Mouse (Mus musculus) limb, embryonic 13.5 days (tissue): ENCODE measurements around the gene Specc1l. TPM values are rescaled to one million over a fixed set of nuclear protein-coding genes. Genes with fewer than 3 reads are reported as not detected.
A peak's percentile ranks its signal among the peaks of the same experiment; 100 is the strongest.

ENCODE experiments used
- ATAC-seq: fragments of 200-750 bp; cut with Nextera tagmentation; 2 replicates; pipeline ENCODE4 v1.8.0; 2017; ENCODE audit warnings: low read depth, moderate number of reproducible peaks, moderate TSS enrichment; ENCODE audit not compliant: low FRiP score
- H3K27ac ChIP-seq: fragments of 300-500 bp; sonication (generic); 2 replicates; pipeline ENCODE4 v1.5.1; 2015; ENCODE audit warnings: inconsistent platforms, mild to moderate bottlenecking, moderate library complexity
- H3K27me3 ChIP-seq: fragments of 300-500 bp; sonication (generic); 2 replicates; pipeline ENCODE4 v1.6.1; 2015; ENCODE audit warnings: mild to moderate bottlenecking, inconsistent platforms
- H3K36me3 ChIP-seq: fragments of 300-500 bp; sonication (generic); 2 replicates; pipeline ENCODE4 v1.6.1; 2015; ENCODE audit warnings: inconsistent platforms, mild to moderate bottlenecking, moderate library complexity
- H3K4me1 ChIP-seq: fragments of 300-500 bp; sonication (generic); 2 replicates; pipeline ENCODE4 v1.6.1; 2015; ENCODE audit warnings: inconsistent platforms
- H3K4me2 ChIP-seq: fragments of 300-500 bp; sonication (generic); replicated peaks from 2 replicates; pipeline ENCODE4 v1.6.1; 2015; ENCODE audit warnings: inconsistent platforms, mild to moderate bottlenecking, moderate library complexity
- H3K4me3 ChIP-seq: fragments of 300-500 bp; sonication (generic); 2 replicates; pipeline ENCODE4 v1.5.1; 2015; ENCODE audit warnings: moderate library complexity, mild to moderate bottlenecking, inconsistent platforms
- H3K9ac ChIP-seq: fragments of 300-500 bp; sonication (generic); 2 replicates; pipeline ENCODE4 v1.6.1; 2015; ENCODE audit warnings: mild to moderate bottlenecking, inconsistent platforms
- H3K9me3 ChIP-seq: fragments of 300-500 bp; sonication (generic); 2 replicates; pipeline ENCODE4 v1.6.1; 2016; ENCODE audit warnings: inconsistent platforms
- WGBS: fragments of 180-500 bp; shearing (Covaris S2); methylation state at CpG from one replicate; pipeline ENCODE4 v1.1.7; 2015; 5-methylcytosine and 5-hydroxymethylcytosine counted together
- polyA plus RNA-seq: library from polyadenylated mRNA; unstranded; fragments of >200 nt; fragmentation: Nextera tagmentation; extraction: Ambion mirVana; gene quantifications from 2 replicates; pipeline ENCODE4 v1.2.1, GENCODE M21; 2015

Gene Specc1l
- polyA plus RNA-seq, 1 experiment from 2014 or later = 39.4 TPM

- Histone ChIP-seq H3K9me3 (no peaks in the 10 kb centered on the region), H3K4me1 (0 out of 2 replicates have a peak, but pooled peaks cover 5% of the 10 kb centered on the region), H3K27ac (no peak overlapping the region), H3K9ac (no peak overlapping the region), H3K36me3 (peaks cover 91% of the 10 kb centered on the region), H3K4me3 (no peak overlapping the region), H3K4me2 (no peak overlapping the region), H3K27me3 (no peaks in the 10 kb centered on the region)
- no peak for ATAC-seq
- 83% methylated on average over 6 of the region's 6 CpGs for WGBS
These were observed 92.5 kb downstream of the Specc1l start for GRCm38 (mm10) chr10:75304413-75304812.

GRCm38 (mm10) chr10:75307130-75307529, 95.3 kb downstream of the Specc1l start:
- H3K4me3 ChIP-seq = no peak overlapping the region
- no peaks in the 10 kb centered on the region for H3K27me3 ChIP-seq
- H3K36me3 ChIP-seq = peaks cover 97% of the 10 kb centered on the region
- H3K4me2 ChIP-seq = no peak overlapping the region
- 93% methylated on average over 7 of the region's 7 CpGs for WGBS
- H3K4me1 ChIP-seq = no peaks in the 10 kb centered on the region
- ATAC-seq = no peak
- no peaks in the 10 kb centered on the region for H3K9me3 ChIP-seq
- no peak overlapping the region for H3K27ac ChIP-seq
- H3K9ac ChIP-seq = no peak overlapping the region

GRCm38 (mm10) chr10:75312361-75312760, 100.5 kb downstream of the Specc1l start:
- 78% methylated on average over 7 of the region's 7 CpGs for WGBS
- peaks cover 11% of the 10 kb centered on the region for H3K4me1 ChIP-seq
- H3K9ac ChIP-seq = no peak overlapping the region
- no peak overlapping the region for H3K27ac ChIP-seq
- H3K27me3 ChIP-seq = peaks cover 22% of the 10 kb centered on the region
- H3K36me3 ChIP-seq = peaks cover 59% of the 10 kb centered on the region
- H3K9me3 ChIP-seq = no peaks in the 10 kb centered on the region
- no peak for ATAC-seq
- H3K4me2 ChIP-seq = no peak overlapping the region
- no peak overlapping the region for H3K4me3 ChIP-seq

GRCm38 (mm10) chr10:75314190-75314980, 102.5 kb downstream of the Specc1l start:
- H3K9ac ChIP-seq = no peak overlapping the region
- H3K36me3 ChIP-seq = peaks cover 39% of the 10 kb centered on the region
- no peak overlapping the region for H3K4me3 ChIP-seq
- ATAC-seq = no peak
- WGBS = 71% methylated on average over 6 of the region's 6 CpGs
- H3K27ac ChIP-seq = no peak overlapping the region
- no peak overlapping the region for H3K4me2 ChIP-seq
- peaks cover 42% of the 10 kb centered on the region for H3K27me3 ChIP-seq
- H3K9me3 ChIP-seq = no peaks in the 10 kb centered on the region
- H3K4me1 ChIP-seq = peaks cover 17% of the 10 kb centered on the region

- no peak overlapping the region for H3K9ac ChIP-seq
- peaks cover 17% of the 10 kb centered on the region for H3K4me1 ChIP-seq
- H3K9me3 ChIP-seq = no peaks in the 10 kb centered on the region
- H3K4me3 ChIP-seq = no peak overlapping the region
- H3K4me2 ChIP-seq = peak overlapping the region; percentile 74
- no peak for ATAC-seq
- H3K36me3 ChIP-seq = peaks cover 25% of the 10 kb centered on the region
- no peak overlapping the region for H3K27ac ChIP-seq
- H3K27me3 ChIP-seq = peaks cover 53% of the 10 kb centered on the region
- 83% methylated on average over 8 of the region's 8 CpGs for WGBS
These were observed 103.9 kb downstream of the Specc1l start for GRCm38 (mm10) chr10:75315756-75316155.

- Histone ChIP-seq H3K9me3 (no peaks in the 10 kb centered on the region), H3K4me2 (peak overlapping the region; percentile 74), H3K9ac (peak overlapping the region; percentile 55), H3K4me1 (peaks cover 17% of the 10 kb centered on the region), H3K27me3 (peaks cover 53% of the 10 kb centered on the region), H3K36me3 (peaks cover 18% of the 10 kb centered on the region), H3K4me3 (peak overlapping the region; percentile 50), H3K27ac (no peak overlapping the region)
- 6% methylated on average over 9 of the region's 9 CpGs for WGBS
- peak; percentile 25; the same call in 1 of the 2 replicates for ATAC-seq
These were observed 104.6 kb downstream of the Specc1l start for GRCm38 (mm10) chr10:75316472-75316871.

- peak within 1 kb of the TSS; percentile 74 for H3K4me2 ChIP-seq
- H3K27ac ChIP-seq = no peak within 1 kb of the TSS; the same call in 1 of the 2 replicates
- H3K9ac ChIP-seq = peak within 1 kb of the TSS; percentile 55
- H3K4me1 ChIP-seq = peaks cover 17% of the 10 kb centered on the region
- H3K4me3 ChIP-seq = peak within 1 kb of the TSS; percentile 50
- peaks cover 53% of the 10 kb centered on the region for H3K27me3 ChIP-seq
- WGBS = 0% methylated on average over 4 of the region's 4 CpGs
- H3K36me3 ChIP-seq = peaks cover 16% of the 10 kb centered on the region
- H3K9me3 ChIP-seq = no peaks in the 10 kb centered on the region
- ATAC-seq = no peak
These were observed 104.8 kb downstream of the Specc1l start, which contains the start of gene Adora2a for GRCm38 (mm10) chr10:75316872-75316907. TSS of gene Adora2a (plus strand) at chr10:75316877.

GRCm38 (mm10) chr10:75316908-75317761, 105.3 kb downstream of the Specc1l start:
- Histone ChIP-seq H3K9ac (peak overlapping the region; percentile 55), H3K9me3 (no peaks in the 10 kb centered on the region), H3K4me3 (peak overlapping the region; percentile 50), H3K4me1 (peaks cover 17% of the 10 kb centered on the region), H3K4me2 (peak overlapping the region; percentile 74), H3K27me3 (peaks cover 53% of the 10 kb centered on the region), H3K27ac (no peak overlapping the region; the same call in 1 of the 2 replicates), H3K36me3 (peaks cover 12% of the 10 kb centered on the region)
- ATAC-seq = peak; percentile 31; the same call in 1 of the 2 replicates
- WGBS = 2% methylated on average over 77 of the region's 81 CpGs

- H3K9ac ChIP-seq = no peak overlapping the region
- peaks cover 26% of the 10 kb centered on the region for H3K4me1 ChIP-seq
- H3K27ac ChIP-seq = no peak overlapping the region
- peak overlapping the region; percentile 50 for H3K4me3 ChIP-seq
- H3K9me3 ChIP-seq = no peaks in the 10 kb centered on the region
- 0 out of 2 replicates have a peak overlapping the region, but pooled peaks have one; percentile 74 for H3K4me2 ChIP-seq
- 0 out of 2 replicates have a peak, but pooled peaks cover under 1% of the 10 kb centered on the region for H3K36me3 ChIP-seq
- no peak for ATAC-seq
- peaks cover 53% of the 10 kb centered on the region for H3K27me3 ChIP-seq
- 86% methylated on average over 6 of the region's 6 CpGs for WGBS
These were observed 106.3 kb downstream of the Specc1l start for GRCm38 (mm10) chr10:75318206-75318605.

- Histone ChIP-seq H3K27me3 (peaks cover 51% of the 10 kb centered on the region), H3K9ac (no peak overlapping the region), H3K36me3 (no peaks in the 10 kb centered on the region), H3K4me3 (no peak overlapping the region), H3K9me3 (no peaks in the 10 kb centered on the region), H3K4me1 (peaks cover 26% of the 10 kb centered on the region), H3K27ac (no peak overlapping the region), H3K4me2 (no peak overlapping the region)
- WGBS = 77% methylated on average over 4 of the region's 4 CpGs
- no peak for ATAC-seq
These were observed 108.4 kb downstream of the Specc1l start for GRCm38 (mm10) chr10:75320321-75320720.

GRCm38 (mm10) chr10:75322966-75323365, 111.1 kb downstream of the Specc1l start:
- ATAC-seq = no peak
- H3K4me1 ChIP-seq = peaks cover 9% of the 10 kb centered on the region
- WGBS = 68% methylated on average over 6 of the region's 6 CpGs
- H3K9ac ChIP-seq = no peak overlapping the region
- H3K9me3 ChIP-seq = no peaks in the 10 kb centered on the region
- no peak overlapping the region for H3K4me3 ChIP-seq
- peaks cover 25% of the 10 kb centered on the region for H3K27me3 ChIP-seq
- H3K4me2 ChIP-seq = no peak overlapping the region
- no peak overlapping the region for H3K27ac ChIP-seq
- H3K36me3 ChIP-seq = no peaks in the 10 kb centered on the region

- no peak overlapping the region for H3K9ac ChIP-seq
- H3K9me3 ChIP-seq = no peaks in the 10 kb centered on the region
- no peak overlapping the region for H3K4me3 ChIP-seq
- H3K36me3 ChIP-seq = no peaks in the 10 kb centered on the region
- WGBS = 85% methylated on average over 8 of the region's 8 CpGs
- H3K4me2 ChIP-seq = no peak overlapping the region
- no peak overlapping the region for H3K27ac ChIP-seq
- ATAC-seq = no peak
- peaks cover 9% of the 10 kb centered on the region; the same call in 1 of the 2 replicates for H3K4me1 ChIP-seq
- peaks cover 15% of the 10 kb centered on the region for H3K27me3 ChIP-seq
These were observed 112.1 kb downstream of the Specc1l start for GRCm38 (mm10) chr10:75323986-75324385.
